Mouse (Mus musculus): ENCODE data around the gene Dazap1. TPM values are rescaled to one million over a fixed set of nuclear protein-coding genes. Genes with fewer than 3 reads are reported as not detected.

The Dazap1 gene
- polyA plus RNA-seq, 1 experiment from 2014 or later: 26.0 TPM

- H3K9me3 ChIP-seq (replicated peaks): no peaks in the 10 kb centered on the region
- H3K36me3 ChIP-seq (replicated peaks): no peaks in the 10 kb centered on the region
- peaks cover 27% of the 10 kb centered on the region for H3K4me1 ChIP-seq (replicated peaks)
- no peak for ATAC-seq (ENCODE audit: insufficient read depth)
- H3K9ac ChIP-seq: no peak overlapping the region
- 27% methylated on average over 11 of the region's 11 CpGs for WGBS (ENCODE audit: insufficient replicate concordance)
- no peak overlapping the region for H3K4me3 ChIP-seq (replicated peaks)
- peaks cover 99% of the 10 kb centered on the region for H3K27me3 ChIP-seq
- H3K27ac ChIP-seq (replicated peaks): no peak overlapping the region
- no peak overlapping the region for H3K4me2 ChIP-seq
These were observed 39.4 kb downstream of the Dazap1 start for GRCm38 (mm10) chr10:80300672-80301181.

- 62% methylated on average over 10 of the region's 10 CpGs for WGBS (ENCODE audit: insufficient replicate concordance)
- no peaks in the 10 kb centered on the region for H3K36me3 ChIP-seq (replicated peaks)
- peaks cover 100% of the 10 kb centered on the region for H3K27me3 ChIP-seq
- H3K4me2 ChIP-seq: no peak overlapping the region
- no peak for ATAC-seq (ENCODE audit: insufficient read depth)
- H3K27ac ChIP-seq (replicated peaks): no peak overlapping the region
- H3K9me3 ChIP-seq (replicated peaks): no peaks in the 10 kb centered on the region
- H3K4me3 ChIP-seq (replicated peaks): no peak overlapping the region
- no peak overlapping the region for H3K9ac ChIP-seq
- H3K4me1 ChIP-seq (replicated peaks): peaks cover 21% of the 10 kb centered on the region
These were observed 40.2 kb downstream of the Dazap1 start for GRCm38 (mm10) chr10:80301256-80302081.

GRCm38 (mm10) chr10:80302082-80302355, 40.7 kb downstream of the Dazap1 start:
- H3K4me2 ChIP-seq: no peak overlapping the region
- no peak overlapping the region for H3K9ac ChIP-seq

GRCm38 (mm10) chr10:80302471-80302881, 41.2 kb downstream of the Dazap1 start:
- 27% methylated on average over 9 of the region's 9 CpGs for WGBS (ENCODE audit: insufficient replicate concordance)
- Histone ChIP-seq H3K4me3 (replicated peaks) (no peak overlapping the region), H3K27ac (replicated peaks) (no peak overlapping the region), H3K4me2 (no peak overlapping the region), H3K9ac (no peak overlapping the region), H3K36me3 (replicated peaks) (no peaks in the 10 kb centered on the region), H3K9me3 (replicated peaks) (no peaks in the 10 kb centered on the region), H3K4me1 (replicated peaks) (peaks cover 14% of the 10 kb centered on the region), H3K27me3 (peaks cover 100% of the 10 kb centered on the region)
- ATAC-seq (ENCODE audit: insufficient read depth): no peak

More at GRCm38 (mm10) chr10:80302082-80302355, 40.7 kb downstream of the Dazap1 start:
- Histone ChIP-seq H3K27ac (replicated peaks) (no peak overlapping the region), H3K27me3 (peaks cover 100% of the 10 kb centered on the region), H3K4me3 (replicated peaks) (no peak overlapping the region), H3K9me3 (replicated peaks) (no peaks in the 10 kb centered on the region), H3K4me1 (replicated peaks) (peaks cover 15% of the 10 kb centered on the region), H3K36me3 (replicated peaks) (no peaks in the 10 kb centered on the region)
- 58% methylated on average over 5 of the region's 5 CpGs for WGBS (ENCODE audit: insufficient replicate concordance)
- ATAC-seq (ENCODE audit: insufficient read depth): no peak

- ATAC-seq (ENCODE audit: insufficient read depth): no peak
- peaks cover 100% of the 10 kb centered on the region for H3K27me3 ChIP-seq
- peaks cover 14% of the 10 kb centered on the region for H3K4me1 ChIP-seq (replicated peaks)
- 5% methylated on average over 12 of the region's 12 CpGs for WGBS (ENCODE audit: insufficient replicate concordance)
- H3K27ac ChIP-seq (replicated peaks): no peak overlapping the region
- peak overlapping the region; percentile 6; the same call in 1 of the 2 replicates for H3K4me3 ChIP-seq (replicated peaks)
- no peaks in the 10 kb centered on the region for H3K36me3 ChIP-seq (replicated peaks)
- peak overlapping the region; percentile 51 for H3K4me2 ChIP-seq
- H3K9ac ChIP-seq: no peak overlapping the region
- H3K9me3 ChIP-seq (replicated peaks): no peaks in the 10 kb centered on the region
These were observed 43.2 kb downstream of the Dazap1 start for GRCm38 (mm10) chr10:80304458-80304857.

GRCm38 (mm10) chr10:80304862-80305261, 43.6 kb downstream of the Dazap1 start:
- Histone ChIP-seq H3K4me1 (replicated peaks) (peaks cover 14% of the 10 kb centered on the region), H3K36me3 (replicated peaks) (no peaks in the 10 kb centered on the region), H3K27me3 (peaks cover 100% of the 10 kb centered on the region), H3K9ac (no peak overlapping the region), H3K4me2 (peak overlapping the region; percentile 51), H3K4me3 (replicated peaks) (peak overlapping the region; percentile 6; the same call in 1 of the 2 replicates), H3K27ac (replicated peaks) (no peak overlapping the region), H3K9me3 (replicated peaks) (no peaks in the 10 kb centered on the region)
- WGBS (ENCODE audit: insufficient replicate concordance): 3% methylated on average over 25 of the region's 25 CpGs
- no peak for ATAC-seq (ENCODE audit: insufficient read depth)

- Histone ChIP-seq H3K9me3 (replicated peaks) (no peaks in the 10 kb centered on the region), H3K36me3 (replicated peaks) (no peaks in the 10 kb centered on the region), H3K4me1 (replicated peaks) (peaks cover 12% of the 10 kb centered on the region), H3K9ac (no peak overlapping the region), H3K4me3 (replicated peaks) (no peak overlapping the region), H3K27ac (replicated peaks) (no peak overlapping the region), H3K27me3 (peaks cover 100% of the 10 kb centered on the region), H3K4me2 (no peak overlapping the region)
- no peak for ATAC-seq (ENCODE audit: insufficient read depth)
- 67% methylated on average over 16 of the region's 16 CpGs for WGBS (ENCODE audit: insufficient replicate concordance)
These were observed 50.3 kb downstream of the Dazap1 start for GRCm38 (mm10) chr10:80311560-80311959.

GRCm38 (mm10) chr10:80312586-80313504, 51.6 kb downstream of the Dazap1 start:
- no peak overlapping the region for H3K9ac ChIP-seq
- peaks cover 93% of the 10 kb centered on the region for H3K27me3 ChIP-seq
- H3K9me3 ChIP-seq (replicated peaks): no peaks in the 10 kb centered on the region
- WGBS (ENCODE audit: insufficient replicate concordance): 57% methylated on average over 54 of the region's 54 CpGs
- H3K4me1 ChIP-seq (replicated peaks): peaks cover 25% of the 10 kb centered on the region
- H3K4me3 ChIP-seq (replicated peaks): no peak overlapping the region
- H3K27ac ChIP-seq (replicated peaks): no peak overlapping the region
- ATAC-seq (ENCODE audit: insufficient read depth): no peak
- H3K4me2 ChIP-seq: no peak overlapping the region
- peaks cover 5% of the 10 kb centered on the region for H3K36me3 ChIP-seq (replicated peaks)

GRCm38 (mm10) chr10:80313627-80314201, 52.4 kb downstream of the Dazap1 start:
- no peak overlapping the region for H3K4me3 ChIP-seq (replicated peaks)
- H3K4me2 ChIP-seq: no peak overlapping the region
- no peak overlapping the region for H3K27ac ChIP-seq (replicated peaks)
- no peak overlapping the region for H3K9ac ChIP-seq
- ATAC-seq (ENCODE audit: insufficient read depth): no peak
- peaks cover 33% of the 10 kb centered on the region for H3K4me1 ChIP-seq (replicated peaks)
- peaks cover 14% of the 10 kb centered on the region for H3K36me3 ChIP-seq (replicated peaks)
- 20% methylated on average over 20 of the region's 20 CpGs for WGBS (ENCODE audit: insufficient replicate concordance)
- no peaks in the 10 kb centered on the region for H3K9me3 ChIP-seq (replicated peaks)
- peaks cover 84% of the 10 kb centered on the region for H3K27me3 ChIP-seq

GRCm38 (mm10) chr10:80314494-80315001, 53.3 kb downstream of the Dazap1 start:
- Histone ChIP-seq H3K4me1 (replicated peaks) (peaks cover 41% of the 10 kb centered on the region), H3K9me3 (replicated peaks) (no peaks in the 10 kb centered on the region), H3K36me3 (replicated peaks) (peaks cover 21% of the 10 kb centered on the region), H3K27me3 (peaks cover 76% of the 10 kb centered on the region), H3K27ac (replicated peaks) (no peak overlapping the region), H3K4me2 (no peak overlapping the region), H3K9ac (no peak overlapping the region), H3K4me3 (replicated peaks) (no peak overlapping the region)
- 44% methylated on average over 16 of the region's 16 CpGs for WGBS (ENCODE audit: insufficient replicate concordance)
- no peak for ATAC-seq (ENCODE audit: insufficient read depth)

Measured in liver, embryonic 15.5 days (tissue).